In the genomic region with DNA sequence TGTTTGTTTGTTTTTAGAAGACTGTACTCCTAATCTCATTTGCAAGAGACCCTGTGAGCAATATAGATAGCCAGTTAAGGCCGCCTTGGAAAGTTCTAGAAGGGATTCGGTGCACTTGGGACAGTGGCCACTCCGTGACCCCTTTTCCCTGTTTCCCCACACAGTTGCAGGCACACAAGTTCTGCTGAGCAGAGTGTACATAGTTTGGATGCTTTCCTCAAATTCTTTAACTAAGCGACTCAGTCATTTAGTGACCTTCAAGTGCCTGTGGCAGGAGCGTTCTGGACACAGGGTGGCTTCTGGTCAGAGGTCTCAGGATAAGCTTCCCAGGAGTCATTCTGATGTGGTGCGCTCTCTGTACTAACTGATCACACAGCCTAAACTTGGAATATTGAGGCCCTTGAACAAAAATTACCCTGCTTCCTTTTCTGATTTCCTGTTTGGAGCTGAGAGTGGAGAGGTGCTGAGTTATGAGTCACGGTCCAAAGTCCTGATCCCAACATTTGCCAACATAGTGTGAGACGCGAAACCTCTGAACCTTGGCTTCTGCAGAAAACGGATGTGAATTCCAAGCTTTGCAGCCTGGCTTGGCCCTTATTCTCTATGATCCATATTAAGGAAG, we compare ENCODE assay signal across 15 mouse cellular contexts.
DNase-seq lines count a peak whose midpoint lies in the region; ATAC-seq and TF ChIP-seq lines count a peak whose summit lies in the region.
"Had no signal": no experiment of that assay in that cellular context is flagged by ENCODE, and none has a peak within 500 bp of the region (broad histone marks: within the 10 kb centered on the region; RNA-seq: fewer than 3 reads in every experiment).

No protein-coding gene starts in this region.

- no peak overlapping the region for H3K4me2 ChIP-seq in liver, embryonic 11.5 days
- H3K4me2 ChIP-seq: lung, embryonic 15.5 days; midbrain, embryonic 15.5 days; neural tube, embryonic 13.5 days had no signal

- no peak for TF ChIP-seq POLR2A in liver, adult 2 months (IDR thresholded peaks at IDR 0.05; ENCODE audit: extremely low read depth, insufficient read depth, low read length)
- no peak for TF ChIP-seq POLR2A in small intestine, adult 2 months (IDR thresholded peaks at IDR 0.05; ENCODE audit: low read depth, low read length)

- no peak for TF ChIP-seq CTCF in liver, adult 2 months (IDR thresholded peaks at IDR 0.05; ENCODE audit: low read depth, low read length)
- no peak for TF ChIP-seq CTCF in small intestine, adult 2 months (IDR thresholded peaks at IDR 0.05; ENCODE audit: extremely low read depth, insufficient read length, insufficient replicate concordance, low read depth, low read length)

- peak overlapping the region; percentile 94 for H3K27ac ChIP-seq in liver, adult 2 months (replicated peaks; ENCODE audit: insufficient read depth, low read depth, low read length)
- H3K27ac ChIP-seq in liver, embryonic 11.5 days (ENCODE audit: low read depth, low read length), result no peak overlapping the region
- peak overlapping the region; percentile 65 for H3K27ac ChIP-seq in small intestine, adult 2 months (ENCODE audit: insufficient read depth, low read depth, low read length)
- H3K27ac ChIP-seq: embryonic facial prominence, embryonic 10.5 days; lung, embryonic 15.5 days; midbrain, embryonic 15.5 days; neural tube, embryonic 13.5 days had no signal

- WGBS in liver, adult 2 months, result 17% methylated on average over 10 of the region's 10 CpGs
- WGBS in liver, embryonic 11.5 days, result 69% methylated on average over 10 of the region's 10 CpGs
- WGBS in small intestine, adult 2 months, result 47% methylated on average over 10 of the region's 10 CpGs

- ATAC-seq in liver, embryonic 11.5 days (replicated peaks; ENCODE audit: low FRiP score), result no peak
- ATAC-seq: forebrain, embryonic 16.5 days; midbrain, embryonic 15.5 days had no signal

- peaks cover 14% of the 10 kb centered on the region for H3K4me1 ChIP-seq in liver, adult 2 months (ENCODE audit: control insufficient read depth, insufficient read depth, low read length)
- H3K4me1 ChIP-seq in liver, embryonic 11.5 days (replicated peaks; ENCODE audit: control insufficient read depth, insufficient read depth, low read length), result no peaks in the 10 kb centered on the region
- peaks cover 13% of the 10 kb centered on the region for H3K4me1 ChIP-seq in small intestine, adult 2 months (ENCODE audit: control insufficient read depth, insufficient read depth, insufficient read length, low read length)
- H3K4me1 ChIP-seq: midbrain, embryonic 15.5 days; neural tube, embryonic 13.5 days had no signal

- H3K4me3 ChIP-seq in liver, adult 2 months (ENCODE audit: insufficient read depth, low read depth, low read length), result no peak overlapping the region
- no peak overlapping the region for H3K4me3 ChIP-seq in liver, embryonic 11.5 days (ENCODE audit: low read depth, low read length)
- no peak overlapping the region for H3K4me3 ChIP-seq in small intestine, adult 2 months (ENCODE audit: low read depth, low read length)
- H3K4me3 ChIP-seq: embryonic facial prominence, embryonic 10.5 days; lung, embryonic 15.5 days; midbrain, embryonic 15.5 days; neural tube, embryonic 13.5 days had no signal

- H3K79me2 ChIP-seq in liver, adult 2 months (ENCODE audit: control insufficient read depth, insufficient read depth, low read length), result no peaks in the 10 kb centered on the region

- no peaks in the 10 kb centered on the region for H3K9me3 ChIP-seq in liver, embryonic 11.5 days (ENCODE audit: control insufficient read depth, low read length)
- H3K9me3 ChIP-seq: embryonic facial prominence, embryonic 10.5 days; G1E; lung, embryonic 15.5 days; midbrain, embryonic 15.5 days; neural tube, embryonic 13.5 days had no signal

- H3K27me3 ChIP-seq in liver, adult 2 months (ENCODE audit: control insufficient read depth, insufficient read depth, low read length), result no peaks in the 10 kb centered on the region
- H3K27me3 ChIP-seq in liver, embryonic 11.5 days (replicated peaks; ENCODE audit: control insufficient read depth, insufficient read depth, low read length), result no peaks in the 10 kb centered on the region
- no peaks in the 10 kb centered on the region for H3K27me3 ChIP-seq in small intestine, adult 2 months (ENCODE audit: control insufficient read depth, insufficient read depth, low read length)
- H3K27me3 ChIP-seq: lung, embryonic 15.5 days; midbrain, embryonic 15.5 days; neural tube, embryonic 13.5 days had no signal

- DNase-seq in adrenal gland, adult (ENCODE audit: inconsistent age in 2 of 2, low spot score in 1 of 2), result peak; percentile 12 to 72
- no peak for DNase-seq in adrenal gland, postnatal 4 days (ENCODE audit: low spot score in 2 of 2)
- DNase-seq in liver, adult 2 months (ENCODE audit: extremely low read depth, low read depth, low spot score), result peak; percentile 96
- DNase-seq in liver, embryonic 11.5 days (ENCODE audit: low spot score), result no peak
- DNase-seq in kidney, adult 9 months, result peak; percentile 93
- DNase-seq in thymus, postnatal 36 days, result no peak
- DNase-seq in layer of hippocampus, postnatal 10 days (ENCODE audit: low spot score in 2 of 2), result no peak
- DNase-seq: cerebellum, adult 8-10 months had no signal

- 0 out of 2 replicates have a peak overlapping the region, but pooled peaks have one; percentile 22 for H3K9ac ChIP-seq in liver, adult 2 months (ENCODE audit: low read depth, low read length)
- H3K9ac ChIP-seq in liver, embryonic 11.5 days (ENCODE audit: low read depth, low read length), result no peak overlapping the region
- H3K9ac ChIP-seq: lung, embryonic 15.5 days; midbrain, embryonic 15.5 days; neural tube, embryonic 13.5 days had no signal

- no peaks in the 10 kb centered on the region; the same call in 1 of the 2 replicates for H3K36me3 ChIP-seq in liver, adult 2 months (ENCODE audit: control insufficient read depth, insufficient read depth, low read length)
- no peaks in the 10 kb centered on the region for H3K36me3 ChIP-seq in liver, embryonic 11.5 days (ENCODE audit: control insufficient read depth, insufficient read depth, low read length)
- no peaks in the 10 kb centered on the region for H3K36me3 ChIP-seq in small intestine, adult 2 months (ENCODE audit: control insufficient read depth, insufficient read depth, low read length)
- H3K36me3 ChIP-seq: embryonic facial prominence, embryonic 10.5 days; G1E; lung, embryonic 15.5 days; midbrain, embryonic 15.5 days; neural tube, embryonic 13.5 days had no signal

Comparison
In these comparisons a context has a peak if more than half of its experiments do, and no peak if none do; other contexts are left out.
1. DNase-seq: peak in adrenal gland, adult (2 of 2), liver, adult 2 months (single experiment) and kidney, adult 9 months (single experiment); none in adrenal gland, postnatal 4 days (0 of 2), liver, embryonic 11.5 days (single experiment), thymus, postnatal 36 days (0 of 2) and layer of hippocampus, postnatal 10 days (0 of 2).